Mouse (Mus musculus): ENCODE results near the gene Lenep. TPM values are rescaled to one million over a fixed set of nuclear protein-coding genes. Genes with fewer than 3 reads are reported as not detected.

The Lenep gene
- polyA plus RNA-seq (2015; fragmentation: Nextera tagmentation; extraction: Ambion mirVana) = not detected in 2 replicates

GRCm38 (mm10) chr3:89402693-89403092 lies at the start of gene Lenep:
TSS of gene Lenep (minus strand) at chr3:89402793.
- Histone ChIP-seq H3K27me3 (ENCODE audit: control insufficient read depth, insufficient read depth, low read depth, low read length) (no peaks in the 10 kb centered on the region), H3K36me3 (ENCODE audit: control insufficient read depth, insufficient read depth) (peaks cover 7% of the 10 kb centered on the region), H3K9me3 (replicated peaks; ENCODE audit: control insufficient read depth, low read length) (no peaks in the 10 kb centered on the region), H3K9ac (ENCODE audit: low read depth, low read length) (no peak within 1 kb of the TSS), H3K4me2 (ENCODE audit: low read depth, low read length) (no peak within 1 kb of the TSS), H3K4me3 (ENCODE audit: low read depth, low read length) (no peak within 1 kb of the TSS), H3K27ac (ENCODE audit: low read length) (no peak within 1 kb of the TSS), H3K4me1 (ENCODE audit: control insufficient read depth, low read depth, low read length) (no peaks in the 10 kb centered on the region)
- ATAC-seq (ENCODE audit: low read depth) = no peak
- 73% methylated on average over 5 of the region's 5 CpGs for WGBS (ENCODE audit: insufficient replicate concordance)

GRCm38 (mm10) chr3:89451916-89452315 lies 49.3 kb upstream of the Lenep start:
- WGBS (ENCODE audit: insufficient replicate concordance) = 77% methylated on average over 1 of the region's 1 CpGs
- Histone ChIP-seq H3K36me3 (ENCODE audit: control insufficient read depth, insufficient read depth) (no peaks in the 10 kb centered on the region), H3K27ac (ENCODE audit: low read length) (no peak overlapping the region), H3K9me3 (replicated peaks; ENCODE audit: control insufficient read depth, low read length) (no peaks in the 10 kb centered on the region), H3K27me3 (ENCODE audit: control insufficient read depth, insufficient read depth, low read depth, low read length) (no peaks in the 10 kb centered on the region), H3K4me3 (ENCODE audit: low read depth, low read length) (no peak overlapping the region), H3K9ac (ENCODE audit: low read depth, low read length) (no peak overlapping the region), H3K4me1 (ENCODE audit: control insufficient read depth, low read depth, low read length) (peaks cover 16% of the 10 kb centered on the region), H3K4me2 (ENCODE audit: low read depth, low read length) (no peak overlapping the region)
- ATAC-seq (ENCODE audit: low read depth) = no peak

- H3K4me3 ChIP-seq (ENCODE audit: low read depth, low read length) = 0 out of 2 replicates have a peak overlapping the region, but pooled peaks have one; percentile 14
- H3K36me3 ChIP-seq (ENCODE audit: control insufficient read depth, insufficient read depth) = no peaks in the 10 kb centered on the region
- H3K4me2 ChIP-seq (ENCODE audit: low read depth, low read length) = peak overlapping the region; percentile 30
- H3K4me1 ChIP-seq (ENCODE audit: control insufficient read depth, low read depth, low read length) = peaks cover 14% of the 10 kb centered on the region
- peak; percentile 68 for ATAC-seq (ENCODE audit: low read depth)
- peak overlapping the region; percentile 21; the same call in 1 of the 2 replicates for H3K9ac ChIP-seq (ENCODE audit: low read depth, low read length)
- H3K27me3 ChIP-seq (ENCODE audit: control insufficient read depth, insufficient read depth, low read depth, low read length) = no peaks in the 10 kb centered on the region
- no peak overlapping the region; the same call in 1 of the 2 replicates for H3K27ac ChIP-seq (ENCODE audit: low read length)
- 13% methylated on average over 7 of the region's 7 CpGs for WGBS (ENCODE audit: insufficient replicate concordance)
- H3K9me3 ChIP-seq (replicated peaks; ENCODE audit: control insufficient read depth, low read length) = no peaks in the 10 kb centered on the region
Measured at GRCm38 (mm10) chr3:89449541-89449940, 46.9 kb upstream of the Lenep start.

DNA sequence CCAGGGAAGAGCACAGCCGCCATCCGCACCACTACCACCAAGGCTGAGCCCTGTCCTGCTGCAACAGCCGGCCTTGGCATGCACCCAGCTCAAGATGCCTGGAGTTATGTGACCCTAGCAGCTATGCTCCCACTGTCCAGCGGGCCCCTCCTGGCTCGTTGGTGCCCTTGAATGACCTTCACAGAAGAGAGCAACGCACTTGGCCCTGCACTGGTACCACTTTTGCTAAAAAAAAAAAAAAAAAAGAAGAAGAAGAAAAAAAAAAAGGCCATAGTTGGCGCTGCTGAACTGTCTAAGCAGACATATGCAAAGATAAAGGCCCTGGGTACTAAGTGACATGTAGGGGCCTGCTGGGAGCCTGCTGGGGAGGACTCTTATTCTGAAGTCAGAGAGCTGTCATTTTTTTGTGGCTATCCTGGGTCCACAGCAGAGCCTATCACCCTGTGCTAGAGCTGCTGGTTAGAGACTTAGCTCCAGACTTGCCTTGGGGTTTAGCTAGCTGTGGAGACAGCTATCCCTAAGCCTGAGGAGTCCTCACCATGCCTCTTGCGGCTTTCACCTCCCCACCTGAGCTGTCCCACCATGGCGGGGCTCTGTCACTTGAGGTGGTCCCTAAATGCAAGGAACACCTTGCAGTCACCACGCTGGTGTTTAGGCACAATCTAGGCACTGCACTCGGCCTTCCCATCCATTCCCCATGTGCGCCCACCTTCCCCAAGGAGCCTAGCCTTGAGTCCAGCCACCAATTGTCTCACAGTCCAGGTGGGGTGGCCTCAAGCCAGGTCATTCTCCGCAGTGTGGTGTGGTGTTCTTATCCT lies 46.3 kb upstream of the Lenep start:
- Histone ChIP-seq H3K36me3 (ENCODE audit: control insufficient read depth, insufficient read depth) (no peaks in the 10 kb centered on the region), H3K27me3 (ENCODE audit: control insufficient read depth, insufficient read depth, low read depth, low read length) (no peaks in the 10 kb centered on the region), H3K4me3 (ENCODE audit: low read depth, low read length) (0 out of 2 replicates have a peak overlapping the region, but pooled peaks have one; percentile 14), H3K9ac (ENCODE audit: low read depth, low read length) (peak overlapping the region; percentile 21; the same call in 1 of the 2 replicates), H3K4me2 (ENCODE audit: low read depth, low read length) (peak overlapping the region; percentile 30), H3K4me1 (ENCODE audit: control insufficient read depth, low read depth, low read length) (peaks cover 14% of the 10 kb centered on the region), H3K27ac (ENCODE audit: low read length) (no peak overlapping the region; the same call in 1 of the 2 replicates), H3K9me3 (replicated peaks; ENCODE audit: control insufficient read depth, low read length) (no peaks in the 10 kb centered on the region)
- 33% methylated on average over 13 of the region's 13 CpGs for WGBS (ENCODE audit: insufficient replicate concordance)
- peak; percentile 80 for ATAC-seq (ENCODE audit: low read depth)

DNA sequence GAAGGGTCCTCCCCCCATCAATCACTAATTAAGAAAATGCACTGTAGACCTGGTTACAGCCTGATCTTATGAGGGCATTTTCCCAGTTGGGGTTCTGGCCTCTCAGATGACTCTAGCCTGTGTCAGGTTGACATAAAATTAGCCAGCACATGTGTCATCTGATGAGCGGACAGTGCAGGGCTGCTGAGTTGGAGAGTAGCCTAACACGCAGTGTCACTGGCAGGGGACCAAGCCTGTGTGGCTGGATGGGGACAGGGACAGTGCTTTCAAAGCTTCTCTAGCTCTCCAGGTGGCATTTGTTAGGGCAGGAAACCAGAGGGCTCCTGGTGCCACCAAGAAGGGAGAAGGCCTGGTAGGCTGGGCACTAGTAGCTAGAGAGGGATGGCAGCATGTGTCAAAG lies 38.1 kb upstream of the Lenep start:
- Histone ChIP-seq H3K36me3 (ENCODE audit: control insufficient read depth, insufficient read depth) (no peaks in the 10 kb centered on the region), H3K9ac (ENCODE audit: low read depth, low read length) (no peak overlapping the region), H3K9me3 (replicated peaks; ENCODE audit: control insufficient read depth, low read length) (no peaks in the 10 kb centered on the region), H3K4me2 (ENCODE audit: low read depth, low read length) (no peak overlapping the region), H3K4me3 (ENCODE audit: low read depth, low read length) (no peak overlapping the region), H3K4me1 (ENCODE audit: control insufficient read depth, low read depth, low read length) (peaks cover 14% of the 10 kb centered on the region), H3K27me3 (ENCODE audit: control insufficient read depth, insufficient read depth, low read depth, low read length) (no peaks in the 10 kb centered on the region), H3K27ac (ENCODE audit: low read length) (no peak overlapping the region)
- 78% methylated on average over 2 of the region's 2 CpGs for WGBS (ENCODE audit: insufficient replicate concordance)
- no peak for ATAC-seq (ENCODE audit: low read depth)

DNA sequence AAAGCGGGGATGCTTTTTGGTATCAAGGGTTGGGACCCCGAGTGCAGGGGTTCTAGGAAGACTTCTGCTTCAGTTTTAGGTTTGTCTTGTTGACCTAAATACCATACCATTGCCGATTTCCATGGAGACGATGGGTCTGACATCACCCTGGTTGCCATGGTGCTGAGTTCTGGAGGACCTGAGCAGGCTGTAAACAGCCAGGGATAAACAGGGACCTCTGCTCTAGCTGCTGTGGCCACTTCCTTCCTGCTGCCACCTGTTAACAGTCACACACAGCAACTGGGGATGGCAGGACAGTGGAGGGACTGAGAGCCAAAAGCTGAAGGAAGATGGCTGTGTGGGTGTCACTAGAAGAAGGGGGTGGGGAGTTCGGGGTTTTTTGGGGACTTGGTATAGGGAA lies 34.7 kb upstream of the Lenep start:
- ATAC-seq (ENCODE audit: low read depth) = no peak
- Histone ChIP-seq H3K9me3 (replicated peaks; ENCODE audit: control insufficient read depth, low read length) (no peaks in the 10 kb centered on the region), H3K4me3 (ENCODE audit: low read depth, low read length) (peak overlapping the region; percentile 61), H3K9ac (ENCODE audit: low read depth, low read length) (peak overlapping the region; percentile 69), H3K27me3 (ENCODE audit: control insufficient read depth, insufficient read depth, low read depth, low read length) (no peaks in the 10 kb centered on the region), H3K4me2 (ENCODE audit: low read depth, low read length) (peak overlapping the region; percentile 74), H3K4me1 (ENCODE audit: control insufficient read depth, low read depth, low read length) (peaks cover 14% of the 10 kb centered on the region), H3K27ac (ENCODE audit: low read length) (peak overlapping the region; percentile 59; the same call in 1 of the 2 replicates), H3K36me3 (ENCODE audit: control insufficient read depth, insufficient read depth) (peaks cover 15% of the 10 kb centered on the region)
- 22% methylated on average over 5 of the region's 5 CpGs for WGBS (ENCODE audit: insufficient replicate concordance)

GRCm38 (mm10) chr3:89436176-89437113 lies 33.9 kb upstream of the Lenep start, which contains the start of gene Pbxip1:
TSS of gene Pbxip1 (plus strand) at chr3:89436706.
- WGBS (ENCODE audit: insufficient replicate concordance) = 4% methylated on average over 16 of the region's 16 CpGs
- no peaks in the 10 kb centered on the region for H3K27me3 ChIP-seq (ENCODE audit: control insufficient read depth, insufficient read depth, low read depth, low read length)

DNA sequence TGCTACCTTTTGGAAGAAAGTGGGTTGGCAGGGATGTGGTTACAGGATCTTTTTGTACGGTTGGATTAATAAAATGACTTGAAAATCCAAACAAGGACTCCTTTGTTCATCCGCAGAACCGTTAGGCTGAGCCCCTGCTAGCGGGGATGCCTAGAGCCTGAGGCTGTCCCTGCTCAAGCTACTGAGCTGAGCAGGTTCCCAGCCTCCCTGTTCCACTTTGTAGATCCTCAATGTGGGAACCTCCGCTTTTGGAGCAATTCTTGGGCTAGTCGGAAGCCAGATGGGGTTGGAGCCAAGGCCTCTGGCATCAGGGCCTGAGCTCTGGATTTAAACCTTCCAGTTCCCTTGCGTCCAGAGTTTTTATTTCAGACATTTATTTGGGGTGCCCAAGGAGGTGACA lies 32.4 kb upstream of the Lenep start:
- H3K27me3 ChIP-seq (ENCODE audit: control insufficient read depth, insufficient read depth, low read depth, low read length) = no peaks in the 10 kb centered on the region
- peaks cover 17% of the 10 kb centered on the region for H3K36me3 ChIP-seq (ENCODE audit: control insufficient read depth, insufficient read depth)
- no peaks in the 10 kb centered on the region for H3K9me3 ChIP-seq (replicated peaks; ENCODE audit: control insufficient read depth, low read length)
- no peak overlapping the region for H3K27ac ChIP-seq (ENCODE audit: low read length)
- peaks cover 28% of the 10 kb centered on the region for H3K4me1 ChIP-seq (ENCODE audit: control insufficient read depth, low read depth, low read length)
- H3K4me3 ChIP-seq (ENCODE audit: low read depth, low read length) = no peak overlapping the region
- H3K9ac ChIP-seq (ENCODE audit: low read depth, low read length) = no peak overlapping the region
- no peak overlapping the region for H3K4me2 ChIP-seq (ENCODE audit: low read depth, low read length)
- 82% methylated on average over 7 of the region's 7 CpGs for WGBS (ENCODE audit: insufficient replicate concordance)
- no peak for ATAC-seq (ENCODE audit: low read depth)

More at GRCm38 (mm10) chr3:89436176-89437113, 33.9 kb upstream of the Lenep start, which contains the start of gene Pbxip1:
- Histone ChIP-seq H3K4me2 (ENCODE audit: low read depth, low read length) (peak within 1 kb of the TSS; percentile 74), H3K27ac (ENCODE audit: low read length) (peak within 1 kb of the TSS; percentile 59), H3K4me1 (ENCODE audit: control insufficient read depth, low read depth, low read length) (peaks cover 18% of the 10 kb centered on the region), H3K9me3 (replicated peaks; ENCODE audit: control insufficient read depth, low read length) (no peaks in the 10 kb centered on the region), H3K36me3 (ENCODE audit: control insufficient read depth, insufficient read depth) (peaks cover 17% of the 10 kb centered on the region), H3K4me3 (ENCODE audit: low read depth, low read length) (peak within 1 kb of the TSS; percentile 61), H3K9ac (ENCODE audit: low read depth, low read length) (peak within 1 kb of the TSS; percentile 69)
- peak; percentile 81 for ATAC-seq (ENCODE audit: low read depth)

Measured in liver, embryonic 16.5 days (tissue).